Mouse (Mus musculus) layer of hippocampus, postnatal 10 days (tissue): ENCODE measurements around the gene Wfdc6a. TPM values are rescaled to one million over a fixed set of nuclear protein-coding genes. Genes with fewer than 3 reads are reported as not detected.

Experiments used
- DNase-seq, 2 experiments: peaks; one replicate each; pipeline ENCODE4 v3.0.0; 2021; ENCODE audit warnings: low spot score in 2 of 2
- total RNA-seq, 2 experiments: library from RNA; stranded (reverse); gene quantifications; 2 replicates each; pipeline ENCODE4 v1.2.3; 2021

Wfdc6a gene
- total RNA-seq, 2 experiments from 2014 or later, result 0.78 to 2.2 TPM

GRCm38 (mm10) chr2:164550895-164551269, 34.4 kb downstream of the Wfdc6a start:
- no peak for DNase-seq

DNA sequence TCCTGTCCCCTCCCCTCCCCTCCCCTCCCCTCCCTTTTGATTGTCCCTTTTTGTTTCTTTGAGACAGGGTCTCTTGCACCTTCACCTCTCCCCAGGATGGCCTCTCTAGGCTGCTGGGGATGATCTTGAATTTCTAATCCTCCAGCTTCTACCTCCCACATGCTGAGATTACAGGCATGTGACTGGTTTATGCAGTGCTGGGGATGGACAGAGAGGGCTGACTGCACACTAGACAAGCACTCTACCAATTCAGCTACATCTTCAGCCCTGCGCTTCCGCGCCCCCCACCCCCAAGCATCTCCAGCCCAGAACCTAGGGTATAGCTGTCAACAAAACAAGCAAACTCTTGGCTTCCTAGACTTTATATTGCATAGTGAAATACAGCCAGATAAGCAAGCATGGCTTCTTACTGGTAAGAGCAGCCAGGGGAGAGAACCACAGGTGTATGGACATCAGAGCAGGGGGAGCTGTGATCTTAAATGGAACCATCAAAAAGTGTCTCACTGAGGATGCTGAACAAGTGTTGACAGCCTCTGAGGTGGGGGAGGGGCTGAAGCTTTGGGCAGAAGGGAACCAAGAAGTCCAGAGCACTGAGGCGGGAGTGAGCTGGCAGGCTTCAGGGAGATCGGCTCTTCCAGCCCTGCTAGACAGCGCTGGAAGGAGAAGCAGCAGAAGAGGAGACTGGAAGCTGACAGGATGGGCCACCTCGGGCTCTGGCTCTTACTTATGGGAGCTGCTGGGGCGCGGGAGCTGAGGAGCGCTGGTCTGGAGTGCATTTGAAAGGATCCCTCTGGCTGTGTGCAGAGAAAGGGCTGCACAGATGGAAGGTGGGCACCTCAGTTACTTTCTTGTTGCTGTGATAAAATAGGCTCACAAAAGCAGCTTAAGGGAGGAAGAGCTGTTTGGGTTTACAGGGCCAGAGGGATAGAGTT, 35.0 kb downstream of the Wfdc6a start:
- DNase-seq, result peak in 1 of 2 experiments; percentile 14

DNA sequence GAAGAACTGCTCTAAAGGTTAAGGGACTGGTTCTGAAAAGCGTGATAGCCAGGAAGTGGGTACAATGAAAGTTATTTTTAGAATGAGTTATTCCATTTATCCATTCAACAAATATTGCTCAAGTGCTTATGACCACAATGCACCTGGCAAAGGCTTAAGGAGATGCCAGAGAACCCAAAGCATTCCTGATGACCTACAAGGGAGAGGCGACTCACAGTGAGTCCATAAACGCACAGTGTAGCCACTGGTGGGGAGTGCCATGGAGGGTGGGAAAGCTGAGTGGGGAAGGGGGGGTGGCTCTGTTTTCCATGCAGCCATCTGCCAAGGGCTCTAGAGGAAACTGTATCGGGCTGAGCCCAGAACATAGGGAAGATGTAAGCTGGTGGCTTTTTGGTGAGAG, 35.9 kb downstream of the Wfdc6a start:
- DNase-seq, result no peak

- DNase-seq, result no peak
These were observed 40.7 kb downstream of the Wfdc6a start for GRCm38 (mm10) chr2:164544454-164545097.

DNA sequence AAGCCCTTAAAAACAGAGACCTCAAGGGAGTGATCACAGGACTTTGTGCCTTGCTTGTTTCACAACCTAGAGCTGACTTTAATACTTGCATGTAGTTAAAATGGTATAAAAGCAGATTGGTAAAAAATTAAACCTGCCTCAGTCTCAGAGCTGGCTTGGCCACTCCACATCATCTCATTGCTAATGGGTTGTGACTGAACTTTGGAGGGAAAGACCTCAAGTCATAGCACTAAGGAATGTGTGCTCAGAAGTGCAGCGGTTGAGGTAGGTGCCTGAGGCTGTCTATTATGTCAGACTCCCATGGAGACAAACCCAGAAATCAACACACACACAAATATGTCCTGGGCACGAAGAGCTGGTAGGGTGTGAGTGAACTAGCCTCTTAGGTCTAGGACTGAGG, 41.5 kb downstream of the Wfdc6a start:
- DNase-seq, result no peak

GRCm38 (mm10) chr2:164542598-164542997, 42.6 kb downstream of the Wfdc6a start:
- no peak for DNase-seq

GRCm38 (mm10) chr2:164542132-164542531, 43.1 kb downstream of the Wfdc6a start:
- no peak for DNase-seq

DNA sequence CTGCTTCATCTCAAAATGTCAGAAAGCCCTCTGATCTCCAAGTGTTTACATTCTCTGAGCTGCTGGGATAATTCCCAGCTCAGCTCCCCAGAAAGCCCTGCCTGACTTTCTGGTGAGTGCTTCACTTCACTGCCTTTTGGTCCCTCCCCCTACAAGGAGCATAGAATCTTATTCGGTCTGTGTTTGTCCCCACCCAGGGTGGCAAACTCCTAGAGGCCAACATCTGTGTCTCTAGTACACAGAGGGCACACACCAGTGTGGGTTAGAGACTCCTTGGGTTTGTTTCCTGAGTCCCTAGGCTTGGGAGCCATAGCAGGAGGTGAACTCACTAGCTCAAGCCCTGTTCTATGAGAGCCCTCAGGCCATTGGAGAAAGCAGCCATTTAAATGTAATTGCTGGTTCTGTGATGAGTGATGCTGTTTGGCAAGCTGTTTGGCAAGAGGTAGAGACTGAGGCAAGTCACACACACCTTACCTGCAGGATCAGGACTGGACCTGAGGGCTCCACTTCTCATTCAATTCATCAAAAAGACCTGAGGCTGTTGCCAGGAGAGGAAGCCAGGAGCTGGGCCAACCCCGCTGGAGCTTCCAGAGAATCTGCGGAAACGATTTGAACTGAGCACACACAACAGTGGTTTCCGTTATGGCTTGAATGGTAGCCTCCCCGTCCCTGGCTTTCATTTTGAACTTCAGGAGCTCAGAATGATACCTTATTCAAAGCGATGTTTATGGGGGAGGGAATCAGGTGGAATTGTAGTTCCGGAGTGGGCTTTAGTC, 44.4 kb downstream of the Wfdc6a start:
- no peak for DNase-seq

- no peak for DNase-seq
These were observed 48.2 kb downstream of the Wfdc6a start for GRCm38 (mm10) chr2:164537003-164537402.

GRCm38 (mm10) chr2:164534315-164534714, 50.9 kb downstream of the Wfdc6a start:
- DNase-seq, result no peak

DNA sequence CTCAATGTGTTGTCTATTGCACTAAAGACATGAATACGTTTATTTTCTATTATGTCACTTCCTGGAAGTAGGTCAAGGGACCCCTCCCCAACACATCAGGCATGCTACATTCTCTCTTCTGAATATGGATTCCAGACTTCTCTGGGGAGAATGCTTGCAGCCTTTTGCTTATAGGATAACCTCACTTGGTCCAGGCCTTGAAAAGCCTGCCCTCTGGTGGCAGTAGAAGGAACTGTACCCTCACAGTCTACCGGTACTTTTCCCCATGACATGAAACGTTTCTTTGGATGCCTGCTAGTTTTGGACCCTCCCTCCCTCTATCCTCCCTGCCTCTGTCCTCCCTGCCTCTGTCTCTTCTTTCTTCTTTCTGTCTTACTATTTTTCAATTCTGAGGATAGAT, 54.1 kb downstream of the Wfdc6a start:
- peak; percentile 80 to 86 for DNase-seq

Other genes with a start within 250 kb of the Wfdc6a start
- gene Slpi, start 196.4 kb downstream of the Wfdc6a start, total RNA-seq, result 1 to 10 TPM; 1.0 to 1.4 TPM
- under 1 TPM; 0.38 to 0.48 TPM for gene Rbpjl, start 182.3 kb downstream of the Wfdc6a start, total RNA-seq
- gene Matn4, start 180.3 kb downstream of the Wfdc6a start, total RNA-seq, result 10 to 100 TPM; 20.4 to 25.9 TPM
- 10 to 100 TPM; 74.2 to 83.4 TPM for gene Sdc4, start 141.6 kb downstream of the Wfdc6a start, total RNA-seq
- gene Sys1, start 128.5 kb downstream of the Wfdc6a start, total RNA-seq, result 10 to 100 TPM; 43.9 to 45.8 TPM
- 10 to 100 TPM in 1 of 2 experiments, 1 to 10 TPM in 1; 4.1 to 17.9 TPM for gene Gm20458, start 124.5 kb downstream of the Wfdc6a start, total RNA-seq
- gene Trp53tg5, start 111.7 kb downstream of the Wfdc6a start, total RNA-seq, result not detected
- 10 to 100 TPM; 58.9 to 61.0 TPM for gene Dbndd2, start 99.3 kb downstream of the Wfdc6a start, total RNA-seq
- 100 to 1,000 TPM; 106 to 109 TPM for gene Pigt, start 87.9 kb downstream of the Wfdc6a start, total RNA-seq
- gene Wfdc2, start 23.0 kb downstream of the Wfdc6a start, total RNA-seq, result under 1 TPM in 1 of 2 experiments, not detected in 1; 0.73 TPM
- not detected for gene Spint3, start 12.0 kb downstream of the Wfdc6a start, total RNA-seq
- not detected for gene Eppin, start 8.1 kb upstream of the Wfdc6a start, total RNA-seq
- not detected for gene Wfdc6b, start 28.1 kb upstream of the Wfdc6a start, total RNA-seq
- gene Wfdc8, start 28.2 kb upstream of the Wfdc6a start, total RNA-seq, result not detected
- gene Wfdc16, start 53.3 kb upstream of the Wfdc6a start, total RNA-seq, result not detected
- gene Wfdc10, start 70.6 kb upstream of the Wfdc6a start, total RNA-seq, result not detected
- not detected for gene Wfdc9, start 71.1 kb upstream of the Wfdc6a start, total RNA-seq
- gene Wfdc11, start 88.6 kb upstream of the Wfdc6a start, total RNA-seq, result not detected
- gene Wfdc13, start 99.7 kb upstream of the Wfdc6a start, total RNA-seq, result not detected
- not detected for gene Spint4, start 113.1 kb upstream of the Wfdc6a start, total RNA-seq
- gene Spint5, start 129.9 kb upstream of the Wfdc6a start, total RNA-seq, result not detected
- 1 to 10 TPM in 1 of 2 experiments, under 1 TPM in 1; 0.87 to 1.4 TPM for gene Wfdc3, start 160.5 kb upstream of the Wfdc6a start, total RNA-seq
- gene Dnttip1, start 160.5 kb upstream of the Wfdc6a start, total RNA-seq, result 10 to 100 TPM; 41.9 to 46.0 TPM
- gene Ube2c, start 184.5 kb upstream of the Wfdc6a start, total RNA-seq, result 1 to 10 TPM; 6.9 to 8.3 TPM
- gene Tnnc2, start 194.5 kb upstream of the Wfdc6a start, total RNA-seq, result not detected
- 10 to 100 TPM; 41.3 to 43.6 TPM for gene Snx21, start 200.4 kb upstream of the Wfdc6a start, total RNA-seq
- gene Acot8, start 219.4 kb upstream of the Wfdc6a start, total RNA-seq, result 10 to 100 TPM; 24.1 to 28.6 TPM
- gene Zswim3, start 219.7 kb upstream of the Wfdc6a start, total RNA-seq, result 1 to 10 TPM; 8.9 to 9.4 TPM
- 10 to 100 TPM; 18.5 to 18.7 TPM for gene Zswim1, start 237.2 kb upstream of the Wfdc6a start, total RNA-seq
- 1 to 10 TPM in 1 of 2 experiments, not detected in 1; 1.6 TPM for gene Spata25, start 243.1 kb upstream of the Wfdc6a start, total RNA-seq
- gene Ctsa, start 247.4 kb upstream of the Wfdc6a start, total RNA-seq, result 10 to 100 TPM; 70.8 to 76.9 TPM
- 1 to 10 TPM; 3.5 to 4.7 TPM for gene Neurl2, start 248.0 kb upstream of the Wfdc6a start, total RNA-seq